Mouse (Mus musculus): ENCODE measurements around the gene Acad9.

The Acad9 gene

DNA sequence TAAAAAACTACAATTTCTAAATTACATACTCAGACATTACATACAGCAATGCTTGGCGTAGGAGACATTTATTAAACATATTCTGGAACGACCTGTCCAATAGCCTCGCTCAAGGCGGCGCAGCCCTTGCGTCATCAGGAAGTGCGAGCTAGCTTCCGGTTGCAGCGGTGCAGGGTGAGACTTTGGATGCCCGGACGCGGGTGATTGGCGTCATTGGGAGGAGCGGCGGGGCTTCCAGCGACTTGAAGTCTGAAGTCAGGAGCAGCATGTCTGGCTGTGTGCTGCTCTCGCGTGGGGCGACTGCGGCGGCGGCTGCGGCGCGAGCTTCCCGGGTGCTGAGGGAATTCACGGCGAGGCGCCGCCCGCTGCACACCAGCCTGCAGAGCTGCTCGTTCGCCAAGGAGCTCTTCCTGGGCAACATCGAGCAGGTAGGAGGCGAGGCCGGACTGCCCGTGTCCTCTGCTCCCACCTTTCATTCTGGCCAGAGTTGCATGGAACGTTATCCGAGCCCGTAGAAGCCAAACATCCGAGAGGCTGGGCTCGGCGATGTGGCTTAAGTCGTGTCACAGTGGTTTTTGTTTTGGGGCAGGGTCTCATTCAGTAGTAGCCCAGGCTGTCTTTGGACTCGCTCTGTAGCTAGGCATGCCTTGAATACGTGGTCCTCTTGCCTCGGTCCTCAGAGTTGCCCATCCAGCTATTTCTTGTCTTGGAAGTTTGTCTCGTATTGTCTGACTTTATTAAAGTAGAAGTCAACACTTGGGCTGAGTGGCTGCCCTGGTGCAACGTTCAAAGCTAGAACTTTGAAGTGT, at the start of gene Acad9:
TSS of gene Acad9 (plus strand) at position 137 of the 809 bp plus-strand sequence.
- in situ Hi-C loops (cut with MboI, MseI) = loop anchor here (5.0 kb wide), 1 partner anchor 384 kb away; no protein-coding TSS in a partner anchor

DNA sequence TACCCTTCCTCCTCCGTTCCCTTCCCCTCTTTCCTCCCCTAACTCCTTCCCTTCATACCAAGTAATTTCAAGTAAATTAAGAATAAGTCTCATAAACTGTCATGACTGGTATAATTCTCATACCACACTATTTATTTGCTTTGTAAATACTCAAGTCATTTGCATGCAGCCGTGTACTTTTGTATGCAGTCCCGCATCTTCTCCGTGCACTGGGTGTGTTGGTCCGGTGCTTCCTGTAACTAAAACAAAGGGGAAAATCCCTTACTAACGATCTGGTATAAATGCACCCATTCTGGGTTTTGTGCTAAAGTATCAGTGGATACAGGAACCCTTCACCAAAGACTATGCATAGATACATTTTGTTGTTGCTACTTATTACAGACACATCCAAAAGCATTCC, 40.0 kb upstream of the Acad9 start:
- in situ Hi-C loops (cut with MboI, MseI) = no loop called here

DNA sequence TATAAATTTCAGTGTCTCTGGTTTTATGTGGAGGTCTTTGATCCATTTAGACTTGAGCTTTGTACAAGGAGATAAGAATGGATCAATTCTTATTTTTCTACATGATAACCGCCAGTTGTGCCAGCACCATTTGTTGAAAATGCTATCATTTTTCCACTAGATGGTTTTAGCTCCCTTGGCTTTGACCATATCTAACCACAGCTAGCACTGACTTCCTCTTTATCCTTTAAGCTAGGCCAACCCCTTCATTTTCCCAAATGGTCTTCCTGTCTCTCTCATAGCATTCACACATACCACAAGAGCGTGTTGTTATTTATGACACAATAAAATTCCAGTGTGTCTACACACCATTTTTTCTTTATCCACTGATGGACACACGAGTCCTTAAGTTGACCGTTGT, 35.8 kb upstream of the Acad9 start:
- in situ Hi-C loops (cut with MboI, MseI) = no loop called here

DNA sequence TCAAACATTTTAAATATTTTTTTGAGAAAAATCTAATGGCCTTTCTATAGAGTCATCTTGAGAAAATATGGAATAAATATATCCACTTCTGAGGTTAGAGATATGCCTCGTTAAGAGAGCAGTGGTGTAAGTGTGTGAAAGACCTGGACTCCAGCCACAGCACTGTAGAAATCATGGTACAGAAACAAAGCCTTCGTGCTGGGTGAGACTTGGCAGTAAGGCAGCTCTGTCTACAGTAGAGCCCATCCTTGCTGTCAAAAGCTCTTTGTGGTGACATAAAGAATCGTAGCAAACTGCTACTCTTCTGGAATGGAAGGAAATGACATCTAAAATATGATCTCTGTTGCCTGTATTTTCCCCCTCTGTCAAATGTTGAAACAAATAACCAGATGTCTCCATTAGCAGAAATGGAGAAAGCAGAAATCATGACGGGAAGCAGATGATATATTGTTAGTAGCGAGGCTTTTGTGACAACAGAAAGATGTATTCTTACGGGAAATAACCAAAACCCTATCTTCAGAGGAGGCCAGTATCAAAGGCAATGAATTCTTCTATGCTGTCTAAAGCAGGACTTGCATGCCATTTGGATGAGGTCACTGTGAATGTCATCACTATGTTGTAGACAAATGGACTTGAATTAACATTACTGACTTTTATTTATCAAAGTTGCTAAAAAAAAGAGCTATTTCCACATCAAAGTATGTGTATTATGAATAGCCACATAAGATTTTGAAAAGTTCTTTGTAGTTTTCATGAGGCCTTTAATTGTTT, 33.9 kb upstream of the Acad9 start:
- in situ Hi-C loops (cut with MboI, MseI) = no loop called here

DNA sequence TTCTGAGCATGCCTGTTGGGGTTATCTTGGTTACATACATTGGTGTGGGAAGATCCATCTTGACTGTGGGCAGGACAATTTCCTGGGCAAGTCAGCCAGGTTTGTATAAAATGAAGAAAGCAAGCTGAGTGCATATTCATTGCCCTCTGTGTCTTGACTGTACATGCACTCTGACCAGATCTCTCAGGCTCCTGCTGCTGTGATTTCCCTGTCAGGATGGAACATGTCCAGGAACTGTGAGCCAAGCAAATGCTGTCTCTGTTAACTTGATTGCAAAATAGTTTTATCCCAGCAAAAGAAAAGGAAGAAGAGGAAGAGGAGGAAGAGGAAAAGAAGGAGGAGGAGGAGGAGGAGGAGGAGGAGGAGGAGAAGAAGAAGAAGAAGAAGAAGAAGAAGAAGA, 21.3 kb upstream of the Acad9 start:
- in situ Hi-C loops (cut with MboI, MseI) = no loop called here

DNA sequence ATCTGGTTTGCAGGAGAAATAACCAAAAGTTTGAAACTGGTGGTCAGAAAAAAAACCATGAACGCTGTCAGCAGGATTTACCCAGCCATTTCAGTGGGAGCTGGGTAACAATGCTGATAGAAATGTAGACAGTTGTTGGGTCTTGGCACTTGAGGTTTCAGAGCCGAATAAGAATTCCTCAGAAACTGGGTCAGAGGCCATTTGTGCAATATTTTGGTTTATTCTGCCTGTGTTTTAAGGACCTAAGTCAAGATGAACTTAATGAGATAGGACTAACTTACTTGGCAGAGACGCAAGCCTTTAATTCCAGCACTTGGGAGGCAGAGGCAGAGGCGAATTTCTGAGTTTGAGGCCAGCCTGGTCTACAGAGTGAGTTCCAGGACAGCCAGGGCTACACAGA, 20.7 kb upstream of the Acad9 start:
- in situ Hi-C loops (cut with MboI, MseI) = no loop called here

DNA sequence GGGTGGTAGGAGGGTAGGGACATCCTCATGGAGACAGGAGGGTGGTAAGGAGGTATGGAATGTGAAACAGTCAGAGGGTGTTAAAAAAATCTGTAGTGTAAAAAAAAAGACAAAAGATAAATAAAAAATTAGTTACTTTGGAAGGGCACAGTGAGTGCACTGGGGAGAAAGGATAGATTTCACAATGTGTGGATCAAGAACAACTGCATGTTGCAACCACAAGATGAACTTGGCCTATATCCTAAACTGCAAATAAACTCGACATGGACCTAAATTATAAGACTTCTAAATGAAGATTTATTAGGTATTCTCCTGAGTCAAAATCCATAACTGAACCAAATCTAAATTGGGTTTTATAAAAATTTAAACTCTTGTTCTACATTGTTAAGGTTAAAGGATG, 16.7 kb upstream of the Acad9 start:
- in situ Hi-C loops (cut with MboI, MseI) = no loop called here

DNA sequence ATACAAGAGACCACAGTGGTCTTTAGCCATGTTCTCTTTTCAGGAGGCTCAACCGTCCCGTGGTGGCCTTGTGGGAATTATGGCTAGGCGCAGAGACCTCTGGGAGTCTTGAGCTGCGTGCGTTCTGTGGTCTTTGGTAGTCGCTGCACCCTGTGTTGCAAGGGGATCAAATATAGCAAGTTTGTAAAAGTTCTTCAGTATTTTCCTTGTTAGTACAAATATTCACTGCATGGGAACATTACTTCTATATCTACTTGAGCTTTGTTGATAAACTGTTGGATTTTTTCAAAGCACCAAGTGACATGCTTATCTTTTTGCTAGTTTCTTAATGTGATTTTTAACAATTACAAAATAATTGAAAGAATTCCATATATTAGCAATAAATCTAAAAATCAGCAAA, 12.3 kb upstream of the Acad9 start, which contains the start of gene Ccdc144b:
TSS of gene Ccdc144b (minus strand) at position 101 of the 400 bp plus-strand sequence.
- in situ Hi-C loops (cut with MboI, MseI) = no loop called here

DNA sequence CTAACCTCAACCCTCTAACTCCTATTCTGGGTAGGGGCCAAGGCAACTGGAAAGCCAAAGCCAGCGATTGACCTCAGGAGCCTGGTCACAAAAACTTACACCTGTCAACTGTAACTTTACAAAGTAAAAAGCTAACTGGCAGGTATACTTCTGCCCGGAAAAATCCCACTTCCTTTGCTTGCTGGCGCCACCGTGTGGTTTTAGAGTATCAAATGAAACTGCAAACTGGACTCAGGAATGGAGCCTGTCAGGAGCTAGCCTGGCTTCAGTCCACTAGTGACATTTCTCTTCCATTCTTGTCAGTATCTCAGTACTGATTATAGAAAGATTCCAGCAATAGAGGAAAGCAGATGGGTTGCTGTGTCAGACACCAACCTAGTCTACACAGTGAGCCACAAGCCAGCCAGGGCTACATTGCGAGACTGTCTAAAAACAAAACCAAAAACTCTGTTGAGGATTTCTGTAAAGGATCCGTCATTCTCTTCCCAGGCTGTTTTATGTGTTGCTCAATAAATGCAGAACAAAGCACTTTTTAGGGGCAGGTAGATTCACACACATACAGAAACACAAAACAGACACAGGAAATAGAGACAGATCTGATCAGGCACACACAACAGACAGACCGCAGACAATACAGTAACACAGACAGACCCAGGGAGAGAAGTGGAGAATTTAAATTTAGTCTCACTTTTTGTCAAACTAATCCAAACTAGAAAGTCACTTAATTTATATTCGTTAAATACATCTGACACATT, 5.5 kb upstream of the Acad9 start:
- in situ Hi-C loops (cut with MboI, MseI) = loop anchor here (5.0 kb wide), 1 partner anchor 58 kb away; the partner anchor contains the start of gene Mccc1

DNA sequence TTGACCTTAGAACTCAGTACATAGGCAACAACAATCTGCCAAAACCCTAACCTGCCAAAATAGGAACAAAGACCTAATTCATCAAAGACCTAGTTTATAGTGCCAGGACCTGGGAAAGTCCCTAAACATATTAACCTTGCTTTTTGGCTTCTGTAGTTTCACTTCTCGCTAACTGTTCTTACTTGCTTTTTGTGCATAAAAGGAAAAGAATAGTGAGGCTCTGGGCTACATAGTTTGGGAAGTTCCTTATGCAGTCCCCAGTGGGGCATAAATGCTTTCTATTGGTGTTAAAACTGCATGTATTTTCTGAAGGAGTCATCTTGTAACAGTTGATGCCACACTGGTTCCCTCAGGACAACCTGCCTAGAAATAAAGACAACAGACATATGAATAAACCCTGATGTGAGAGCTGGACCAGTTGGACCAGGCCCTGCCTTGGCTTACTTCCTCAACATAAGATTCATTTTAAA, 1.2 kb upstream of the Acad9 start:
- in situ Hi-C loops (cut with MboI, MseI) = loop anchor here (5.0 kb wide), 2 partner anchors 62 to 382 kb away; partner anchors contain the start of gene Mccc1

DNA sequence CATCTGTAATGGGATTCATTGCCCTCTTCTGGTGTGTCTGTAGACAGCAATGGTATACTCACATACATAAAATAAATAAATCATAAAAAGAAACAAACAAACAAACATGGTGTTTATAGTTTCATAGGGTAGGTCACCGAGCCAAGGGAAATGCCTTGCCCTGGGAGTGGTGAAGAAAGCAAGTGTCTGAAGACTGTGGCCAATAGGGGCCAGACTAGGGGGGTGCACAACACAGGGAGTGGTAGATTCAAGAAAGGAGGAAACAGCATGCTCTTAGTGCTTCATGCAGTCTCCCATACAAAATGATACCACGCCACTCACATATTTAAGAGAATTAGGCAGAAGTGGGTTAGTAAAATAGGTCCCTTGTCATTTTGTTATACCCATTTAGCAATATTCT, 613 bp upstream of the Acad9 start:
- in situ Hi-C loops (cut with MboI, MseI) = loop anchor here (5.0 kb wide), 1 partner anchor 383 kb away; no protein-coding TSS in a partner anchor

DNA sequence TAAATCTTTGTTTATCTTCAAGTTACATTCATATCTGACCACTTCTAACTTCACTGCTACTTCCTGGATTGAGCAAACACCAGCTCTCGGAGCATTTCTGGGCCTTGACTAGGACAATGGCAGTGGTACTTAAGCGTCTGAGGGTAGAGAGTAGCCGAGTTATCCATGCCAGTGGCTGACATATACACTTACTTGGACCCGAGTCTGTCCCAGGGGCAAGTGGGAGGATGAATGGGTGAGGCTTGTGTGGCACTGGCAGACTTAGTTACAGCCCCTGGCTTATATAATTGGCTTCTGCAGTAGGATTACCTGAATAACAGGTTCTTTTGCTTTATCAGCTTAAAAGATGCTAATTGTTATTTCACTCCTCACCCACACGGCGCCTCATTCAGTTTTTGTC, 2.0 kb downstream of the Acad9 start:
- in situ Hi-C loops (cut with MboI, MseI) = loop anchor here (5.0 kb wide), 1 partner anchor 385 kb away; no protein-coding TSS in a partner anchor

DNA sequence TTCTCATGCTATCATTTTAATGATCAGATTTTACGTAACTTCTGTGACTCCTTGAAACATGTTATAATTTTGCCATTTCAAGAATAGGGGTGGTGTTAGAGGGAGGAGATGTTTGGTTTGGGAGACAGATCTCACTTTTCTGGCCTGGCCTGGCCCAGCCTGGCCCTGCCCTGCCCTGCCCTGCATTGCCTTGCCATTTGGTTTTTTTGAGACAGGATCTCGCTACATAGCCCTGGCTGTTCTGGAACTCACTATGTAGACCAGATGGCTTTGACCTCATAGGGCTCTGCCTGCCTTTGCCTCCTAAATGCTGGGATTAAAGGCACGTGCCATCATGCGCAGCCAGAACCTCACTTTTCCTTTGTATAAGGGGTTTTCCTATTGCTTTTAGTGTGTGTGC, 4.7 kb downstream of the Acad9 start:
- in situ Hi-C loops (cut with MboI, MseI) = no loop called here

DNA sequence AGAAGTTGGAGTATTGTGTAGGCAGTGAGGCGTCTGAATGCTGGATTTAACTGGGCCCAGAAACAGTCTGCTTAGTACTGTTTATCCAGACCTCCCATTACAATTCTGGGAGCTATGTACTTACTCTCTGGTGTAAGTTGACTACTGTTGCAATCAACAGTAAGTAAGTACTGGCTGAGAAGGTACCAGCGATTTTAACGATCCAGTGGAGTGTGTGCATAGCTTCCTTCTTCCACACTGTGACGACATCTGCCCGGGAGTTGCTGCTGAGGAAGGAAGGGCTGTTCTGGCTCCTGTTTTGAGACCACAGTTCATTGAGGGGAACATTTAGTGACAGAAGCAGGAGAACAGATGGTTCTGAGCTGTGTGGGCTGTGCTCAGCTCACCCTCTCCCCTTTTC, 5.3 kb downstream of the Acad9 start:
- in situ Hi-C loops (cut with MboI, MseI) = no loop called here

DNA sequence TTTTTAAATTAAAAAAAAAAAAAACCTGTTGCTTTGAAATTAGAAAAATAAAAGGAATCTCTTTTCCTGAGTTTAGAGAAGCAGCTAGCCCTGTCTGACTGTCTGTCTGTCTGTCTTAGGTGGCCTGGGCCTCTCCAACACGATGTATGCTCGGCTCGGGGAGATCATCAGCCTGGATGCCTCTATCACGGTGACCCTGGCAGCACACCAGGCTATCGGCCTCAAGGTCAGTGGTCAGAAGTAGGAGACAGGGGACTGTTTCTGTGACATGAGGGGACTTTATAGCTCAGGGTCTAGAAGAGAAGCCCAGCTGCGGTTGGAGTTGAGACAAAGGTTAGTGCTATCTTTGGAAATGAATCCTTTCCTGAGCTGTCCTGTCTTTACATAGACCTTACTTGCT, 8.5 kb downstream of the Acad9 start:
- in situ Hi-C loops (cut with MboI, MseI) = no loop called here

DNA sequence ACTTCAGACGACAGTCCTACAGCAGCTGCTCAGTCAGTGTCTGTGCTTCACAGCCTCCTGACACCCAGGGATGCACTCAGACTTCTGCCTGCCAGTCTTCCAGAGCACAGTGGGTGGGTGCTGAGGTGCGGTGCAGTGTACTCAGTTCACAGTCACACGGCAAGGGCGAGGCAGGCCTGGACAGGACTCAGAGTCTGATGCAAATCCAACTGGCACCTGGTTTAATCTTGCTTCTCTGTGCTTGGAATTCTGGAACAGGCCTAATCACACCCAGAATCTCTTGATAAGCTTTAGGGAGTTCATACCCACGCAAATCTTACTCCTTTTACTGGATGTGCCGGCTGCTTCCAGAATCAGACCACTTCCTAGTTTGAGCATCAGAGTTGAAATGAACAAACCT, 9.7 kb downstream of the Acad9 start:
- in situ Hi-C loops (cut with MboI, MseI) = no loop called here

DNA sequence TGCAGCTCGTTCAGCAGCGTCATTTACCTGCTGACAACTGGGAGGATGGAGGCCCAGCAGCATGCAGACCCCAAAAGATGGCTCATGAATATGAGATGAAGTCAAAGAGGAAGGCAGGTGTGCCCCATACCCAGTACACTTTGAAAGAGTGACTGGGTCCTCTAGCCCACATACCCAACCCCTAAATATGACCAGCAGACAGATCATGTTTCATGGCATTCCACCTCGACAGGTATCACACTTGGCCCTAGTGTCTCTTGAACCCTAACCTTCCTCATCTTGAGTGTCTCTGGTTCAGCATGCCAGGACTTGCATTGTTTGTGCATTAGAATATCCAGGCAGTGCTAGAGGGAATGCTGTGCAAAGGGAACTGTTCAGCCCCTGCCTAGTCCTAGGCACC, 11.6 kb downstream of the Acad9 start:
- in situ Hi-C loops (cut with MboI, MseI) = no loop called here

DNA sequence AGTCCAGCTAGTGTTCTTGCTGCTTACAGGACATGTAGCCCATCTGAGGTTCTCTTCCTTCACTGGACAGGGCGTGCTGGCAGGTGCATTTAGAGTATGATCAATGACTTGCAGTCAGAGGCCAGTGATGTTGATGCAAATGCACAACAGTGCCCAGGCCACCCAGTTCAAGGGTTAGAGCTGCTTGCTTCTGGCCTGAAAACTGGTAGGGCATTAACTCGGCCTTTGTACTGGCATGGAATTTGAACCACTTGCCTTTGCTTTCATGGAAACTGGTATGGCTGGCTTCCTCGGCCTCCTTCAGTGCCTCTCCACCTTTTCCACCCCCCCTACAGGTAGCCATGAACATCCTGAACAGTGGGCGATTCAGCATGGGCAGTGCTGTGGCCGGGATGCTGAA, 14.1 kb downstream of the Acad9 start:
- in situ Hi-C loops (cut with MboI, MseI) = no loop called here

DNA sequence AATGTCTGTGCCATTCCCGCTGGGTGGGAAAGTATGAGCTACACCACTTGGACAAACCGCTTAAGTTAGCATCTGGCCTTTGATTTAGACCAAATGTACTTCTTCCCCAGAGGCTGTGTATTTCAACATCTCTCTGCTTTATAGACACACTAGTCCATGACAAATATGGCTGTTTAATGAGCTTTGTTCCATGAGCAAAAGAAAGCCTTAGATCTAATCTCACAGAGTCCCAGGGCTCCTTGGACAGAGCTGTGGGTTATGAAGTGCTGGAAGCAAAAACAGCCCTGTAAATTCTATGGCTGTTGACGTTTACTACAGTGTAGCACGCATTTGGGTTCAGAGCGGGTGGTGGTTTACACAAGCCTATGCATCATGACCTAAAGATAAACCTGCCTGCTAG, 15.0 kb downstream of the Acad9 start:
- in situ Hi-C loops (cut with MboI, MseI) = no loop called here

DNA sequence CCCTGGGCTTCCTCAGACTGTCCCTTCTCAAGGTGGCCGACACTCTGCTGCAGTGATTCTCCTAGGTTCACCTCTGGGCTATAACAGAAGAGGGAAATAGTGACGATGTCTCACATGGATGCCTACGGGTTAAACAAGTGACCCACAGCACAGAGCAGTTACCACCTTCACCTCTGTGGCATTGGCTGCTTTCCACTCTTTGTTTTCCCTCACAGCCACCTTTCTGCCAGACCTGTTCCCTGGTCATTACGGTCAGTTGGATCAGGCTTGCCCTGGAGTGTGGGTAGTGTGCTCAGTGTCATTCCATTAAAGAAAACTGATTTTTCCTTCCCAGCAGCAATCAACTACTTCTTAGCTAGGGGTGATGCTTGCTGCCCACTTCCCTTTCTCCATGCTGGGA, 17.1 kb downstream of the Acad9 start:
- in situ Hi-C loops (cut with MboI, MseI) = no loop called here

DNA sequence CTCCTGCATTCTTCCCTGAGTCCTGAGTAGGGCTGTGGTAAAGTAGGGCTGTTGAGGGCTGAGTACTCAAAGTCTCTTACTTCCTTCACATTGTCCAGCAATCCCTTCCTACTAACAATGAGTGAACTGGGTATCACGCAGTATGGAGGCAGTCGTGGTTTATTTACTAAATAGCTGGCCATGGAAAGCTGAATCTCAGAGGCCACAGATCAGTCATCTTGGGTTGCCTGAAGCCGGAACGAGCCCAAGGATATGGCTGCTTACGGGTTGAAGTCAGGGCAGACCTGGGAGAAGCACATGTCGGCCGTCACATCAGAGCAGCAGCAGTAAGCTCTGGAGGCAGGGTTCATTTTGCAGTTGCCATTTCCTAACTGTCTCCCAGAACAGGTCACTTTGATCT, 17.6 kb downstream of the Acad9 start:
- in situ Hi-C loops (cut with MboI, MseI) = no loop called here

DNA sequence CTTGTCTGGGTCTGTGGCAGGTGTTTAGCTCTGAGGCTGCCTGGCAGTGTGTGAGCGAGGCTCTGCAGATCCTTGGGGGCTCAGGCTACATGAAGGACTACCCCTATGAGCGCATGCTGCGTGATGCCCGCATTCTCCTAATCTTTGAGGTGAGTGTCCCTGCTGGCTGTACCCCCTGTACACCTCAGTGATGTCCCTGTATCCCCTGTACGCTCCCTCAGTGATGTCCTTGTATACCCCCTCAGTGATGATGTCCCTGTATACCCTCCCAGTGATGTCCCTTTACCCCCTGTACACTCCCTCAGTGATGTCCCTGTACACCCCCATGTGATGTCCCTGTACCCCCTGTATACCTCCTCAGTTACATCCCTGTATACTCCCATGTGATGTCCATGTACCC, 19.6 kb downstream of the Acad9 start:
- in situ Hi-C loops (cut with MboI, MseI) = no loop called here

Data from T-helper 2 cell (primary cell).